Mouse (Mus musculus): ENCODE results near the gene Gm8251.
"Not testable (repeated sequence)": the region's sequence is repeated elsewhere in the genome, so short reads cannot be mapped to it uniquely, and the experiment has no call there.

The Gm8251 gene

GRCm38 (mm10) chr1:44061836-44062235 lies at the start of gene Gm8251:
TSS of gene Gm8251 (minus strand) at chr1:44061936.
- DNase-seq (ENCODE audit: low spot score), result no peak

GRCm38 (mm10) chr1:44102939-44103338 lies 41.2 kb upstream of the Gm8251 start:
- DNase-seq (ENCODE audit: low spot score), result no peak

- peak; percentile 67 for DNase-seq (ENCODE audit: low spot score)
Measured at GRCm38 (mm10) chr1:44102259-44102717, 40.6 kb upstream of the Gm8251 start, which contains the start of gene Tex30. TSS of gene Tex30 (minus strand) at chr1:44102441.

GRCm38 (mm10) chr1:44101448-44102225 lies 39.9 kb upstream of the Gm8251 start:
- DNase-seq (ENCODE audit: low spot score), result no peak

GRCm38 (mm10) chr1:44064625-44065024 lies 2.9 kb upstream of the Gm8251 start:
- DNase-seq (ENCODE audit: low spot score), result peak; percentile 55

- DNase-seq (ENCODE audit: low spot score), result no peak
Measured at GRCm38 (mm10) chr1:44063439-44063838, 1.7 kb upstream of the Gm8251 start.

- no peak for DNase-seq (ENCODE audit: low spot score)
Measured at GRCm38 (mm10) chr1:44057805-44058204, 3.9 kb downstream of the Gm8251 start.

- no peak for DNase-seq (ENCODE audit: low spot score)
Measured at GRCm38 (mm10) chr1:44046556-44046955, 15.2 kb downstream of the Gm8251 start.

GRCm38 (mm10) chr1:44045689-44046088 lies 16.0 kb downstream of the Gm8251 start:
- not testable (repeated sequence) for DNase-seq (ENCODE audit: low spot score)

GRCm38 (mm10) chr1:44042555-44042915 lies 19.2 kb downstream of the Gm8251 start:
- no peak for DNase-seq (ENCODE audit: low spot score)

- DNase-seq (ENCODE audit: low spot score), result peak; percentile 47
Measured at GRCm38 (mm10) chr1:44041797-44042554, 19.8 kb downstream of the Gm8251 start.

GRCm38 (mm10) chr1:44032948-44033347 lies 28.8 kb downstream of the Gm8251 start:
- DNase-seq (ENCODE audit: low spot score), result no peak

GRCm38 (mm10) chr1:44032213-44032612 lies 29.5 kb downstream of the Gm8251 start:
- no peak for DNase-seq (ENCODE audit: low spot score)

GRCm38 (mm10) chr1:44027651-44028050 lies 34.1 kb downstream of the Gm8251 start:
- no peak for DNase-seq (ENCODE audit: low spot score)

- DNase-seq (ENCODE audit: low spot score), result no peak
Measured at GRCm38 (mm10) chr1:44022656-44023055, 39.1 kb downstream of the Gm8251 start.

GRCm38 (mm10) chr1:44019934-44020333 lies 41.8 kb downstream of the Gm8251 start, which contains the start of gene Mettl21c:
TSS of gene Mettl21c (minus strand) at chr1:44020034.
- no peak for DNase-seq (ENCODE audit: low spot score)

GRCm38 (mm10) chr1:44015556-44015955 lies 46.2 kb downstream of the Gm8251 start:
- DNase-seq (ENCODE audit: low spot score), result no peak
